Mouse (Mus musculus) embryonic facial prominence, embryonic 14.5 days (tissue): ENCODE data around the gene Ccdc134. TPM values are rescaled to one million over a fixed set of nuclear protein-coding genes. Genes with fewer than 3 reads are reported as not detected.

Experiments used
- ATAC-seq: fragments of 200-750 bp; cut with Nextera tagmentation; 2 replicates; pipeline ENCODE4 v1.8.0; 2017; ENCODE audit warnings: low read depth, moderate number of reproducible peaks, moderate TSS enrichment
- DNase-seq: peaks from one replicate; pipeline ENCODE4 v3.0.0-alpha.2; 2015; ENCODE audit warnings: low spot score
- H3K27ac ChIP-seq: fragments of 300-500 bp; sonication (generic); replicated peaks from 2 replicates; pipeline ENCODE4 v1.5.1; 2014; ENCODE audit warnings: low read depth, mild to moderate bottlenecking, low read length, moderate library complexity
- H3K27me3 ChIP-seq: fragments of 300-500 bp; sonication (generic); replicated peaks from 2 replicates; pipeline ENCODE4 v1.6.1; 2014; ENCODE audit warnings: low read length; ENCODE audit not compliant: control insufficient read depth, insufficient read depth
- H3K36me3 ChIP-seq: fragments of 300-500 bp; sonication (generic); 2 replicates; pipeline ENCODE4 v1.6.1; 2014; ENCODE audit warnings: low read length, mixed read lengths; ENCODE audit not compliant: control insufficient read depth, insufficient read depth
- H3K4me1 ChIP-seq: fragments of 300-500 bp; sonication (generic); 2 replicates; pipeline ENCODE4 v1.6.1; 2014; ENCODE audit warnings: antibody characterized with exemption, low read length; ENCODE audit not compliant: control insufficient read depth, insufficient read depth
- H3K4me2 ChIP-seq: fragments of 300-500 bp; sonication (generic); 2 replicates; pipeline ENCODE4 v1.6.1; 2014; ENCODE audit warnings: low read depth, mild to moderate bottlenecking, low read length, moderate library complexity, mixed read lengths
- H3K4me3 ChIP-seq: fragments of 300-500 bp; sonication (generic); 2 replicates; pipeline ENCODE4 v1.5.1; 2014; ENCODE audit warnings: low read depth, mild to moderate bottlenecking, low read length
- H3K9ac ChIP-seq: fragments of 300-500 bp; sonication (generic); 2 replicates; pipeline ENCODE4 v1.6.1; 2014; ENCODE audit warnings: low read depth, mild to moderate bottlenecking, low read length, moderate library complexity, mixed read lengths
- H3K9me3 ChIP-seq: fragments of 300-500 bp; sonication (generic); 2 replicates; pipeline ENCODE4 v1.6.1; 2016; ENCODE audit warnings: low read length; ENCODE audit not compliant: control insufficient read depth
- WGBS: fragments of 180-500 bp; shearing (Covaris S2); extraction: QIAGEN DNeasy Blood & Tissue Kit; methylation state at CpG from one replicate; pipeline ENCODE4 v1.1.7; 2014; 5-methylcytosine and 5-hydroxymethylcytosine counted together
- polyA plus RNA-seq: library from polyadenylated mRNA; unstranded; fragments of >200 nt; fragmentation: Nextera tagmentation; extraction: Ambion mirVana; gene quantifications from 2 replicates; pipeline ENCODE4 v1.2.1, GENCODE M21; 2014

The Ccdc134 gene
- polyA plus RNA-seq, 1 experiment from 2014 or later: 29.6 TPM

DNA sequence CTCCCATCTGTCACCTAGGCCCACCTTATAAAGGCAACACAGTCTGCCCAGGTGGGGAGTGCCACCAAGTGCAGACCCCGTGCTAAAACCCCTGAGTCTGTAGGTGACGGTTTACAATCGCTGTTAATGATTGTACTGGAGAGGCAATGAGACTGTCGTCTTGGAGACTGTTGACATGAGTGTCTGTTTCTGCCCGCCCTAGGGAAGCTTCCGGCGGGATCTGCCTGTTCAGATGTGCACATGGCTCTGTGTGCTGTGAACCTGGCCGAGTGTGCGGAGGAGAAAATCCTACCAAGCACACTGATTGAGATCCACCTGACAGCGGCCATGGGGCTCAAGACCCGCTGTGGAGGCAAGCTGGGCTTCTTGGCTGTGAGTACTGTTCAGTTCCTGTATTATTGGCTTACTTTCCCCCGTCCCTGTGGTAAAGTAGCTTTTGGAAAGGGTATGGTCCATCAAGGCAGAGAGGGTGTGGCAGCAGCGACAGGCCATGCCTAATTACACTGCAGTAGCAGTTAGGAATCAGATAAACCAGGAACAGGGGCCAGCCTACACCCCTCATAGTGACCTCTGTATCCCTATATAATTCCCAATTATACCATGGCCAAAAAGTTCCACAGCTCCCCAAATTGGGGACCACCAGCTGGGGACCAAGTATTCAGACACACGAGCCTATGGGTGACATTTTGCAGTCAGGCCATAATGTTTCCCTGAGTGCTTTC is 57.5 kb downstream of the Ccdc134 start:
- Histone ChIP-seq H3K4me3 (no peak overlapping the region), H3K36me3 (peaks cover 97% of the 10 kb centered on the region), H3K4me1 (no peaks in the 10 kb centered on the region), H3K4me2 (no peak overlapping the region), H3K27me3 (no peaks in the 10 kb centered on the region), H3K9ac (no peak overlapping the region), H3K27ac (no peak overlapping the region), H3K9me3 (peaks cover 11% of the 10 kb centered on the region; the same call in 1 of the 2 replicates)
- WGBS: 87% methylated on average over 14 of the region's 14 CpGs
- DNase-seq (no peak), ATAC-seq (no peak)

DNA sequence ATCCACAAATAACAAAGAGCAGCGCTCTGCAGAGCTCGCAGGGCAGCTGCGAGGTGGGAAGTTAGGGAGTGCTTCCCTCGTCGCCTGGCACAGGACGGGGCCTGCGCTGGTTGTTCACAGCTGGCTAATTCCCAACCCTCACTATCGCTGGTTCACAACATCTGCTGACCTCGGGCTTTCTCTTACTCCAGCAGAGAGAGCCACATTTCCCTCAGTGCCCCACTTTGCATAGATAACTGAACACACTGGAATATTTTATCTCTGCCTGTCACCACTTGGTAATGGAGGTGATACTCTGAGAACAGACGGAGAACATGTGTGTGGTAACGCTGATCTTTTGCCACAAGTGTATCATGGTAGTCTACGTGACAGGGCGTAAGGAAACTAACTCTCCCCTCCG is 58.4 kb downstream of the Ccdc134 start:
- Histone ChIP-seq H3K27ac (no peak overlapping the region), H3K9ac (no peak overlapping the region), H3K4me1 (no peaks in the 10 kb centered on the region), H3K27me3 (no peaks in the 10 kb centered on the region), H3K36me3 (peaks cover 93% of the 10 kb centered on the region), H3K4me3 (no peak overlapping the region), H3K4me2 (no peak overlapping the region), H3K9me3 (peaks cover 11% of the 10 kb centered on the region; the same call in 1 of the 2 replicates)
- no peak for DNase-seq
- 74% methylated on average over 14 of the region's 14 CpGs for WGBS
- ATAC-seq: no peak

DNA sequence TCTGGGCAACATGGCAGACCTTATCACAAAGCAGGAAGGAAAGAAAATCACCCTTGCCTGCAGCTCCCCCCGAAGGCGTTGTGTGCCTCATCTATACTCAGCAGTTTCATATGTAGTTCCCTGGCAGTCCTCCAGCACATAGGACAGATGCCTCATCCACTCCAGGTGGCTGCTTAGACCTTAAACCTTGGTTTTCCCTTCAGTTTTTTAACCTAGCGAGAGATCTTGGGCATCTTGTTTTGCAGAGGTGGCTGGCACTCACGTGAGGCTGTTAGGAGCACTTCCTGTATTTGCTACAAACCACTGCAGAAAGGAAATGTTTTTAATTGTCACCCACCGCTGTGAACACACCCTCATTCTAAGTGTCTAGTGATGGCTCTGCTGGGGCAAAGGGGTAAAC is 59.2 kb downstream of the Ccdc134 start:
- Histone ChIP-seq H3K4me1 (no peaks in the 10 kb centered on the region), H3K4me2 (no peak overlapping the region), H3K27me3 (no peaks in the 10 kb centered on the region), H3K4me3 (no peak overlapping the region), H3K9me3 (peaks cover 5% of the 10 kb centered on the region; the same call in 1 of the 2 replicates), H3K36me3 (peaks cover 93% of the 10 kb centered on the region), H3K27ac (no peak overlapping the region), H3K9ac (no peak overlapping the region)
- ATAC-seq (no peak), DNase-seq (no peak)
- WGBS: 83% methylated on average over 5 of the region's 5 CpGs

DNA sequence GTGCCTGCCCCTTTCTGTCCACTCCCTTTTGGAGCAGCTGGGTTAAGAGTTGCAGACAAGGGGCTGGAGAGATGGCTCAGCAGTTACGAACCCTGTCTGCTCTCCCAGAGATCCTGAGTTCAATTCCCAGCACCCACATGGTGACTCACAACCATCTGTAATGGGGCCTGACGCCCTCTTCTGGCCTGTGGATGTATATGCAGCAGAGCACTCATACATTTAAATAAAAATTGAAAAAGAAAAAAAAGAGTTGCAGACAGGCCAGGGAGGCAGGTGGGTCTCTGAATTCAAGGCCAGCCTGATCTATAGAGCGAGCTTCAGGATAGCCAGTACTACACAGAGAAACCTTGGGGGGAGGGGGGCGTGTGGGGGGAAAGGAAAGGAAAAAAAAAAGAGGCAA is 59.7 kb downstream of the Ccdc134 start:
- no peak for DNase-seq
- Histone ChIP-seq H3K27me3 (no peaks in the 10 kb centered on the region), H3K4me2 (no peak overlapping the region), H3K27ac (no peak overlapping the region), H3K9ac (no peak overlapping the region), H3K9me3 (0 out of 2 replicates have a peak, but pooled peaks cover under 1% of the 10 kb centered on the region), H3K36me3 (peaks cover 93% of the 10 kb centered on the region), H3K4me3 (no peak overlapping the region), H3K4me1 (no peaks in the 10 kb centered on the region)
- WGBS: 84% methylated on average over 4 of the region's 4 CpGs
- ATAC-seq: no peak

DNA sequence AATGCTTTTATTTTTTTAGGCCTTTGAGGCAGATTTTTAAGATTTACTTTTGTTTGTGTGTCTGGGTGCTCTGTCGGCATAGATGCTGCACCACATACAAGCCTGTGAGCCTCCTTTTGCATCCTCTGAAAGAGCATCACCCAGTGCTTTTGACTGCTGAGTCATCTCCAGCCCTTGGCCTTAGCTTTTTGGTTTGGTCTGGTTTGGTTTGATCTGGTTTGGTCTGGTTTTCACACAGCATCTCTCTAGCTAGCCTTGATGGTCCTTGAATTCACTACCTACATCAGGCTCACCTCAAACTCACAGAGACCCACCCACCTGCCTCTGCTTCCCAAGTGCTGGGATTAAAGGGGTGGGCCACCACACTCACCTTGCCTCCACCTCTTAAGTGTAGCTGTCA is 60.2 kb downstream of the Ccdc134 start:
- DNase-seq: no peak
- Histone ChIP-seq H3K4me3 (no peak overlapping the region), H3K9ac (no peak overlapping the region), H3K9me3 (no peaks in the 10 kb centered on the region), H3K4me2 (no peak overlapping the region), H3K27ac (no peak overlapping the region), H3K36me3 (peaks cover 93% of the 10 kb centered on the region), H3K4me1 (no peaks in the 10 kb centered on the region), H3K27me3 (no peaks in the 10 kb centered on the region)
- 80% methylated on average over 1 of the region's 1 CpGs for WGBS
- ATAC-seq: no peak

DNA sequence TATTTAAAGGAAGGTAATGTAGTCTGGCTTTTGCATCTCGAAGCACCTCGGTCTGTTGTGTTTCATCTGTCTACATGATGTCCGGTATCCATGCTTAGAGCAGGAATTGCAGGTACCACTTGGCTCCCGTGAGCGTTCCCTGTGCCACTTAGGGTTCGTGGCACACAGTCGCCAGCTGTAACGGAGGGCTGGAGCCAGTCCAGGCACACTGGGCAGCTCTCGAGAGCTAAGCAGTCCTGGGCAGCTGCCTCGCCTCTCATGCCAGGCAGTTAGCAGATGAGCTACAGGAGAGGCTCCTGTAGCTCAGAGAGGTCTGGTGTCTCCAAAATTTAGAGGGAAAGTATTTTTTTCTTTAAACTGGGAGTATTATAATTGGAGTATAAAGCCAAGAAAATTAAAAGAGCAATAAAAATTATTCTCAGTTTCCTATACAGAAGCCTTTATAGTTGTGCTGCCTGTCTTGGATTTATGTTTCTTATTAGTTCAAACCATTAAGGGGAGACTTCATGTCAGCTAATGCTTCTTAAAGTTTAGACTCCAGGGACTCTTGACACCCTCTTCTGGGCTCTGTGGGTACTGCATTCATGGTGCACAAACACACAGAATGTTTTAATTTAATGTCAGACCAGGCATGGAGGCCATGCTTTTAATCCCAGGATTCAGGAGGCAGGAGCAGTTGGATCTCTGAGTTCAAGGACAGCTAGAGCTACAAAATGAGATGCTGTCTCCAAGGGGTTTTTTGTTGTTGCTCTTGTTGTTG is 60.9 kb downstream of the Ccdc134 start:
- ATAC-seq (no peak), DNase-seq (no peak)
- peaks cover 93% of the 10 kb centered on the region for H3K36me3 ChIP-seq

More for the DNA sequence above, 60.9 kb downstream of the Ccdc134 start:
- Histone ChIP-seq H3K4me3 (no peak overlapping the region), H3K9me3 (no peaks in the 10 kb centered on the region), H3K27ac (no peak overlapping the region), H3K27me3 (no peaks in the 10 kb centered on the region), H3K4me1 (no peaks in the 10 kb centered on the region), H3K9ac (no peak overlapping the region), H3K4me2 (no peak overlapping the region)
- WGBS: 96% methylated on average over 10 of the region's 10 CpGs

Other genes with a start within 250 kb of the Ccdc134 start
- gene Polr3h, start 201.7 kb upstream of the Ccdc134 start, polyA plus RNA-seq: 70.4 and 72.6 TPM in 2 replicates
- 20.2 and 20.9 TPM in 2 replicates for gene Csdc2, start 191.2 kb upstream of the Ccdc134 start, polyA plus RNA-seq
- 43.0 and 43.5 TPM in 2 replicates for gene Pmm1, start 167.0 kb upstream of the Ccdc134 start, polyA plus RNA-seq
- not detected in 2 replicates for gene 1700029P11Rik, start 147.4 kb upstream of the Ccdc134 start, polyA plus RNA-seq
- gene Xrcc6, start 140.1 kb upstream of the Ccdc134 start, polyA plus RNA-seq: 68.4 and 68.8 TPM in 2 replicates
- gene Desi1, start 94.1 kb upstream of the Ccdc134 start, polyA plus RNA-seq: 27.2 and 27.7 TPM in 2 replicates
- gene Snu13, start 80.3 kb upstream of the Ccdc134 start, polyA plus RNA-seq: 262 and 292 TPM in 2 replicates
- gene 4930407I10Rik, start 68.8 kb upstream of the Ccdc134 start, polyA plus RNA-seq: not detected in 2 replicates
- gene Mei1, start 57.9 kb upstream of the Ccdc134 start, polyA plus RNA-seq: 0.14 TPM in 1 of 2 replicates, not detected in the other
- gene Srebf2, start 19.3 kb downstream of the Ccdc134 start, polyA plus RNA-seq: 99.2 and 123 TPM in 2 replicates
- 0.93 and 1.4 TPM in 2 replicates for gene Shisa8, start 84.9 kb downstream of the Ccdc134 start, polyA plus RNA-seq
- gene Tnfrsf13c, start 96.4 kb downstream of the Ccdc134 start, polyA plus RNA-seq: 0.17 and 0.40 TPM in 2 replicates
- gene Cenpm, start 116.8 kb downstream of the Ccdc134 start, polyA plus RNA-seq: 51.7 and 63.5 TPM in 2 replicates
- gene 1500009C09Rik, start 124.5 kb downstream of the Ccdc134 start, polyA plus RNA-seq: 0.25 TPM in 1 of 2 replicates, not detected in the other
- 13.7 and 16.7 TPM in 2 replicates for gene Sept3, start 147.0 kb downstream of the Ccdc134 start, polyA plus RNA-seq
- gene Wbp2nl, start 171.0 kb downstream of the Ccdc134 start, polyA plus RNA-seq: 0.20 TPM in 1 of 2 replicates, not detected in the other
- 55.7 and 65.8 TPM in 2 replicates for gene Naga, start 211.0 kb downstream of the Ccdc134 start, polyA plus RNA-seq
- gene Pheta2, start 211.0 kb downstream of the Ccdc134 start, polyA plus RNA-seq: 12.9 and 15.3 TPM in 2 replicates
- gene Smdt1, start 211.0 kb downstream of the Ccdc134 start, polyA plus RNA-seq: 242 and 262 TPM in 2 replicates
- 325 and 390 TPM in 2 replicates for gene Ndufa6, start 226.4 kb downstream of the Ccdc134 start, polyA plus RNA-seq